Mouse (Mus musculus) testis, adult 2 months (tissue): ENCODE measurements around the gene Bach2.

Experiments
- CTCF ChIP-seq: fragments of 200-500 bp; IDR thresholded peaks from 2 replicates; pipeline ENCODE4 v1.5.1; 2012; ENCODE audit warnings: low read depth, mild to moderate bottlenecking, inconsistent platforms, low read length, moderate library complexity; ENCODE audit not compliant: control insufficient read depth, insufficient read depth, insufficient replicate concordance
- POLR2A ChIP-seq: fragments of 200-500 bp; IDR thresholded peaks from 2 replicates; pipeline ENCODE4 v1.6.1; 2012; ENCODE audit warnings: low read depth, mild to moderate bottlenecking, inconsistent platforms, low read length, moderate library complexity; ENCODE audit not compliant: control insufficient read depth

- TF ChIP-seq CTCF (no peak), POLR2A (no peak)
Measured at GRCm38 (mm10) chr4:32210424-32211184, 28.0 kb upstream of the Bach2 start.
